Mouse (Mus musculus) urinary bladder, adult 2 months (tissue): ENCODE data around the gene Sptlc2. TPM values are rescaled to one million over a fixed set of nuclear protein-coding genes. Genes with fewer than 3 reads are reported as not detected.

Source experiments
- DNase-seq: peaks from one replicate; pipeline ENCODE4 v3.0.0; 2022; ENCODE audit warnings: low spot score
- polyA plus RNA-seq: library from polyadenylated mRNA; depleted of rRNA; stranded (reverse); fragments of >200 nt; gene quantifications from 2 replicates; pipeline ENCODE4 v1.2.3, GENCODE M21; 2012

The Sptlc2 gene
- polyA plus RNA-seq, 1 experiment: 52.8 TPM

- no peak for DNase-seq
Measured at GRCm38 (mm10) chr12:87394316-87394715, 6.2 kb upstream of the Sptlc2 start.

GRCm38 (mm10) chr12:87393447-87394145 lies 5.4 kb upstream of the Sptlc2 start:
- DNase-seq: no peak

GRCm38 (mm10) chr12:87391355-87391754 lies 3.2 kb upstream of the Sptlc2 start:
- DNase-seq: no peak

- DNase-seq: no peak
Measured at GRCm38 (mm10) chr12:87389231-87389630, 1.1 kb upstream of the Sptlc2 start.

- DNase-seq: no peak
Measured at GRCm38 (mm10) chr12:87387171-87388121, 709 bp downstream of the Sptlc2 start.

- DNase-seq: no peak
Measured at GRCm38 (mm10) chr12:87385051-87385450, 3.1 kb downstream of the Sptlc2 start.

- DNase-seq: no peak
Measured at GRCm38 (mm10) chr12:87381380-87381682, 6.8 kb downstream of the Sptlc2 start.

GRCm38 (mm10) chr12:87380586-87381379 lies 7.4 kb downstream of the Sptlc2 start:
- no peak for DNase-seq

GRCm38 (mm10) chr12:87379496-87379895 lies 8.7 kb downstream of the Sptlc2 start:
- DNase-seq: no peak

GRCm38 (mm10) chr12:87374159-87374558 lies 14.0 kb downstream of the Sptlc2 start:
- DNase-seq: no peak

- DNase-seq: no peak
Measured at GRCm38 (mm10) chr12:87369319-87369718, 18.8 kb downstream of the Sptlc2 start.

GRCm38 (mm10) chr12:87368092-87368491 lies 20.1 kb downstream of the Sptlc2 start:
- DNase-seq: no peak

GRCm38 (mm10) chr12:87365676-87366075 lies 22.5 kb downstream of the Sptlc2 start:
- no peak for DNase-seq

- no peak for DNase-seq
Measured at GRCm38 (mm10) chr12:87362111-87362510, 26.0 kb downstream of the Sptlc2 start.

- no peak for DNase-seq
Measured at GRCm38 (mm10) chr12:87348029-87348428, 40.1 kb downstream of the Sptlc2 start.

GRCm38 (mm10) chr12:87347511-87347910 lies 40.6 kb downstream of the Sptlc2 start:
- DNase-seq: no peak

- no peak for DNase-seq
Measured at GRCm38 (mm10) chr12:87343084-87343605, 45.0 kb downstream of the Sptlc2 start.

GRCm38 (mm10) chr12:87338082-87338481 lies 50.1 kb downstream of the Sptlc2 start:
- no peak for DNase-seq

- no peak for DNase-seq
Measured at GRCm38 (mm10) chr12:87334886-87335285, 53.3 kb downstream of the Sptlc2 start.

GRCm38 (mm10) chr12:87333794-87334193 lies 54.4 kb downstream of the Sptlc2 start:
- DNase-seq: no peak

- no peak for DNase-seq
Measured at GRCm38 (mm10) chr12:87332511-87332910, 55.6 kb downstream of the Sptlc2 start.

- no peak for DNase-seq
Measured at GRCm38 (mm10) chr12:87331908-87332307, 56.2 kb downstream of the Sptlc2 start.
